Mouse (Mus musculus): ENCODE results near the gene Rab4a. TPM values are rescaled to one million over a fixed set of nuclear protein-coding genes. Genes with fewer than 3 reads are reported as not detected.

The Rab4a gene
- total and polyA plus RNA-seq, 3 experiments: 22.2 to 44.6 TPM; not detected in 1

DNA sequence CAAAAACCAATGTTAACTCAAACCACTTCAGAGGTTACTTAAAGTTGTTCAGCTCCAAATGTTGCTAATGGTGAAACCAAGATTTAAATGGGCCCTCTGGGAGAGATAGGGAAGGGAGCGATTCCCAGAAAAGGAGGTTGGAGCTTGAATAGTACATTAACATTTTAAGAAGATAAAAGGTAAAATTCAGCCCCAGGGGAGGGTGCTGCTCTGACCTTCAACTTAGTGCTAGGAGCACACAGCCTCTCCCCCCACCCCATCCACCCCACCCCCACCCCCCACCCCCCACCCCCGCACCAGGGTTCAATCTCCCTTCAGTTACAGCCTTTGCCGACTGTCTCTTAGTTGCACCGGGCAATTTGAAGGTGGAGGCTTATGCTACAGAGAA lies 43.9 kb upstream of the Rab4a start:
- H3K27ac ChIP-seq (ENCODE audit: control insufficient read depth, low read depth, low read length): no peak overlapping the region
- H3K79me2 ChIP-seq (ENCODE audit: control insufficient read depth, insufficient read depth, low read length, poor library complexity): no peaks in the 10 kb centered on the region
- no peak overlapping the region for H3K9ac ChIP-seq (ENCODE audit: control insufficient read depth, low read depth, low read length, poor library complexity, severe bottlenecking)
- no peaks in the 10 kb centered on the region for H3K4me1 ChIP-seq (ENCODE audit: control insufficient read depth in 1 of 2, insufficient read depth in 2 of 2, low read length in 2 of 2)
- peaks cover 0 to 2% of the 10 kb centered on the region in 2 experiments; a peak in 3 of 4 replicates for H3K27me3 ChIP-seq (ENCODE audit: control insufficient read depth in 1 of 2, insufficient read depth in 2 of 2, low read length in 2 of 2)
- no peaks in the 10 kb centered on the region for H3K9me3 ChIP-seq (replicated peaks; ENCODE audit: insufficient read depth, low read length)
- no peak overlapping the region for H3K4me3 ChIP-seq (ENCODE audit: control insufficient read depth in 1 of 2, insufficient read depth in 1 of 2, low read depth in 2 of 2, low read length in 2 of 2)
- DNase-seq (ENCODE audit: low read depth, low spot score): no peak
- TF ChIP-seq NRF1 (IDR thresholded peaks at IDR 0.05; ENCODE audit: insufficient read depth, low read depth, low read length, poor library complexity, severe bottlenecking) (no peak), RAD21 (IDR thresholded peaks at IDR 0.05; ENCODE audit: low read depth, low read length) (no peak), MAX (IDR thresholded peaks at IDR 0.05; ENCODE audit: low read length) (no peak), KAT2A (conservative IDR thresholded peaks at IDR 0.05; ENCODE audit: low read depth, low read length) (no peak), GATA1 (IDR thresholded peaks at IDR 0.05; ENCODE audit: low read depth, low read length) (no peak), UBTF (IDR thresholded peaks at IDR 0.05; ENCODE audit: borderline replicate concordance, insufficient read depth, low read depth, low read length) (no peak), CTCF (IDR thresholded peaks at IDR 0.05 in 2 of 3, conservative IDR thresholded peaks at IDR 0.05 in 1 of 3; ENCODE audit: control insufficient read depth in 1 of 3, insufficient read depth in 1 of 3, low read depth in 2 of 3, low read length in 3 of 3, poor library complexity in 1 of 3, severe bottlenecking in 1 of 3) (no peak), USF1 (IDR thresholded peaks at IDR 0.05; ENCODE audit: low read depth, low read length) (no peak), EP300 (IDR thresholded peaks at IDR 0.05; ENCODE audit: low read depth in 1 of 2, low read length in 2 of 2) (no peak), TAL1 (IDR thresholded peaks at IDR 0.05; ENCODE audit: low read length) (no peak)
- no peaks in the 10 kb centered on the region for H3K36me3 ChIP-seq (ENCODE audit: control insufficient read depth in 1 of 2, insufficient read depth in 2 of 2, low read length in 2 of 2)

DNA sequence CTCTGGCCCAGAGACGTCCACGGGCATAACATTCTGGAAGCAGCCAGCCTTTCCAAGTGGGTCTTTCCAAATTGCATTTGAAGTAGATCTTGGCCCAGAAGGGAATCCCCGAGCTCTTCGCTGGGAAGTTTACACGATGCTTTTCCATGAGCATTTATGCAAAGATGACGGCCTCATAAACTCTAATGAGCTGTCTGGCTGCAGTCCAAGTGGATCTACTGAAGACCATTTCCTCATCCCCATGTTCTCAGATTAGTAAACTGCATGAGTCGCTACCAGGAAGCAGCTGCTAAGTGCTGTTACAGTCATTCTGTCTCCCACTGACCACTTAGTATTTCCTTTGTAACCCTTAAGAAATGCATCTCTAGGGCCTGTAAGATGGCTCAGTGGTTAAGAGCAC lies 42.4 kb upstream of the Rab4a start:
- H3K9ac ChIP-seq (ENCODE audit: control insufficient read depth, low read depth, low read length, poor library complexity, severe bottlenecking): no peak overlapping the region
- no peaks in the 10 kb centered on the region for H3K27me3 ChIP-seq (ENCODE audit: control insufficient read depth in 1 of 2, insufficient read depth in 2 of 2, low read length in 2 of 2)
- no peaks in the 10 kb centered on the region for H3K79me2 ChIP-seq (ENCODE audit: control insufficient read depth, insufficient read depth, low read length, poor library complexity)
- no peak for DNase-seq (ENCODE audit: low read depth, low spot score)
- no peaks in the 10 kb centered on the region for H3K36me3 ChIP-seq (ENCODE audit: control insufficient read depth in 1 of 2, insufficient read depth in 2 of 2, low read length in 2 of 2)
- H3K27ac ChIP-seq (ENCODE audit: control insufficient read depth, low read depth, low read length): no peak overlapping the region
- H3K4me1 ChIP-seq (ENCODE audit: control insufficient read depth in 1 of 2, insufficient read depth in 2 of 2, low read length in 2 of 2): no peaks in the 10 kb centered on the region
- H3K9me3 ChIP-seq (replicated peaks; ENCODE audit: insufficient read depth, low read length): no peaks in the 10 kb centered on the region
- TF ChIP-seq RCOR1 (IDR thresholded peaks at IDR 0.05; ENCODE audit: low read depth, low read length) (no peak), SMC3 (IDR thresholded peaks at IDR 0.05; ENCODE audit: low read depth, low read length) (no peak), NELFE (IDR thresholded peaks at IDR 0.05; ENCODE audit: low read depth, low read length) (no peak), ZNF384 (IDR thresholded peaks at IDR 0.05; ENCODE audit: low read depth, low read length) (no peak), JUND (IDR thresholded peaks at IDR 0.05; ENCODE audit: low read depth, low read length) (no peak), UBTF (IDR thresholded peaks at IDR 0.05; ENCODE audit: borderline replicate concordance, insufficient read depth, low read depth, low read length) (no peak), E2F4 (IDR thresholded peaks at IDR 0.05; ENCODE audit: borderline replicate concordance, low read depth, low read length) (no peak), MYB (IDR thresholded peaks at IDR 0.05; ENCODE audit: low read depth, low read length) (no peak), ZKSCAN1 (IDR thresholded peaks at IDR 0.05; ENCODE audit: low read depth, low read length) (no peak), USF1 (IDR thresholded peaks at IDR 0.05; ENCODE audit: low read depth, low read length) (no peak), MAX (IDR thresholded peaks at IDR 0.05; ENCODE audit: low read length) (no peak), MXI1 (IDR thresholded peaks at IDR 0.05; ENCODE audit: low read depth, low read length) (no peak)
- no peak overlapping the region for H3K4me3 ChIP-seq (ENCODE audit: control insufficient read depth in 1 of 2, insufficient read depth in 1 of 2, low read depth in 2 of 2, low read length in 2 of 2)
